Mouse (Mus musculus) myocyte (in vitro differentiated cells): ENCODE data around the gene Adad1. TPM values are rescaled to one million over a fixed set of nuclear protein-coding genes. Genes with fewer than 3 reads are reported as not detected.

Experiments
- H3K27me3 ChIP-seq: one replicate; pipeline ENCODE4 v1.6.1; 2011; ENCODE audit not compliant: control insufficient read depth, insufficient read depth, insufficient read length
- H3K36me3 ChIP-seq: one replicate; pipeline ENCODE4 v1.6.1; 2011; ENCODE audit not compliant: control insufficient read depth, insufficient read depth
- H3K4me2 ChIP-seq: one replicate; pipeline ENCODE4 v1.6.1; 2011; ENCODE audit warnings: low read depth, control low read depth
- H3K4me3 ChIP-seq: one replicate; pipeline ENCODE4 v1.5.1; 2011; ENCODE audit warnings: mild to moderate bottlenecking, control low read depth, moderate library complexity
- H3K79me2 ChIP-seq: one replicate; pipeline ENCODE4 v1.6.1; 2011; ENCODE audit not compliant: control insufficient read depth, insufficient read depth
- H3ac ChIP-seq: one replicate; pipeline ENCODE4 v1.6.1; 2011; ENCODE audit not compliant: control insufficient read depth, insufficient read length
- CEBPB ChIP-seq: IDR thresholded peaks from 2 replicates; pipeline ENCODE4 v1.6.1; 2011; ENCODE audit warnings: mild to moderate bottlenecking, moderate library complexity; ENCODE audit not compliant: poor library complexity, insufficient read depth, severe bottlenecking
- E2F4 ChIP-seq: IDR thresholded peaks from one replicate; pipeline ENCODE4 v1.6.1; 2011; ENCODE audit warnings: mild to moderate bottlenecking, control low read depth, moderate library complexity; ENCODE audit not compliant: insufficient read depth
- MAX ChIP-seq: IDR thresholded peaks from one replicate; pipeline ENCODE4 v1.6.1; 2011; ENCODE audit warnings: low read depth, mild to moderate bottlenecking, control low read depth
- MYOD1 ChIP-seq, 3 experiments: IDR thresholded peaks; one replicate each; pipeline ENCODE4 v1.6.1; 2011; ENCODE audit warnings: control low read depth in 2 of 3, low read depth in 2 of 3, mild to moderate bottlenecking in 2 of 3, moderate library complexity in 1 of 3; ENCODE audit not compliant: insufficient read length in 2 of 3, control insufficient read depth in 1 of 3
- MYOG ChIP-seq, 3 experiments: IDR thresholded peaks; one replicate each; pipeline ENCODE4 v1.6.1; 2011; ENCODE audit warnings: control low read depth in 2 of 3, low read depth in 2 of 3, mild to moderate bottlenecking in 2 of 3; ENCODE audit not compliant: insufficient read length in 2 of 3, control insufficient read depth in 1 of 3, insufficient read depth in 1 of 3
- POLR2A ChIP-seq: IDR thresholded peaks from one replicate; pipeline ENCODE4 v1.6.1; 2011; ENCODE audit warnings: low read depth, mild to moderate bottlenecking, control low read depth, moderate library complexity; ENCODE audit not compliant: insufficient read length
- POLR2AphosphoS2 ChIP-seq: IDR thresholded peaks from one replicate; pipeline ENCODE4 v1.6.1; 2011; ENCODE audit warnings: low read depth, control low read depth; ENCODE audit not compliant: insufficient read length
- REST ChIP-seq: IDR thresholded peaks from one replicate; pipeline ENCODE4 v1.6.1; 2011; ENCODE audit warnings: mild to moderate bottlenecking, control low read depth, moderate library complexity; ENCODE audit not compliant: insufficient read depth, insufficient read length
- SRF ChIP-seq: IDR thresholded peaks from one replicate; pipeline ENCODE4 v1.6.1; 2011; ENCODE audit warnings: low read depth; ENCODE audit not compliant: control insufficient read depth, insufficient read length
- TCF12 ChIP-seq: IDR thresholded peaks from one replicate; pipeline ENCODE4 v1.6.1; 2011; ENCODE audit warnings: mild to moderate bottlenecking, control low read depth; ENCODE audit not compliant: poor library complexity, insufficient read depth, severe bottlenecking
- TCF3 ChIP-seq: IDR thresholded peaks from one replicate; pipeline ENCODE4 v1.6.1; 2011; ENCODE audit warnings: low read depth, control low read depth; ENCODE audit not compliant: insufficient read length
- USF1 ChIP-seq: IDR thresholded peaks from one replicate; pipeline ENCODE4 v1.6.1; 2011; ENCODE audit warnings: low read depth, mild to moderate bottlenecking, control low read depth, moderate library complexity
- polyA plus RNA-seq: library from polyadenylated mRNA; unstranded; fragments of >200 nt; fragmentation: generic; extraction: Trizol; gene quantifications from one replicate; pipeline ENCODE4 v1.2.1, GENCODE M21; 2012; ENCODE audit warnings: missing spikeins

Gene Adad1
- polyA plus RNA-seq = not detected

DNA sequence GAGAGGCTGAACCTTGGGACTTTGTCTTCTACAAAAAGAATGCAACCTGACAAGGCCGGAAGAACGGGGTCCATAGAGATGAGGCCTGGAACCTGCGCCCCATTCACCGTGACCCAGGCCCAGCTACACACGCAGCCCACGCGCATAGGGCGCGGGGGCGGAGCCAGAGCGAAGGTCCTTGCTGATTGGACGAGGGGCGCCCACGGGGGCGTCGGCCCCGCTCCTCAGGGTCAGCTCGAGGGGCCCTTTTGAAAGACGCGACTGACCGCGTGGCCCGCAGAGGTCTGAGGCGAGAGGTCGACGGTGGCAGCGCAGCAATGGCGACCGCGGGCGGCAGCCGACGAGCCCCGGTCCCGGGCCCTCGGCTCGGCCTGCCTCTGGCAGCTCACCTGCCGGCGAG, at the start of gene Adad1:
Gene Adad1 (plus strand): TSS at position 122 of the 400 bp plus-strand sequence.
- H3ac ChIP-seq = no peak within 1 kb of the TSS
- no peaks in the 10 kb centered on the region for H3K36me3 ChIP-seq
- no peak for TF ChIP-seq POLR2A
- no peak for TF ChIP-seq POLR2AphosphoS2
- TF ChIP-seq USF1 = no peak
- no peak for TF ChIP-seq TCF12
- TF ChIP-seq E2F4 = no peak
- no peak for TF ChIP-seq MYOG (IDR thresholded peaks at IDR 0.05; ENCODE audit: control insufficient read depth in 1 of 3, insufficient read depth in 1 of 3, insufficient read length in 2 of 3, low read depth in 2 of 3)
- TF ChIP-seq TCF3 = no peak
- no peak for TF ChIP-seq SRF
- H3K79me2 ChIP-seq = no peaks in the 10 kb centered on the region
- no peak within 1 kb of the TSS for H3K4me3 ChIP-seq
- no peak within 1 kb of the TSS for H3K4me2 ChIP-seq
- H3K27me3 ChIP-seq = no peaks in the 10 kb centered on the region

DNA sequence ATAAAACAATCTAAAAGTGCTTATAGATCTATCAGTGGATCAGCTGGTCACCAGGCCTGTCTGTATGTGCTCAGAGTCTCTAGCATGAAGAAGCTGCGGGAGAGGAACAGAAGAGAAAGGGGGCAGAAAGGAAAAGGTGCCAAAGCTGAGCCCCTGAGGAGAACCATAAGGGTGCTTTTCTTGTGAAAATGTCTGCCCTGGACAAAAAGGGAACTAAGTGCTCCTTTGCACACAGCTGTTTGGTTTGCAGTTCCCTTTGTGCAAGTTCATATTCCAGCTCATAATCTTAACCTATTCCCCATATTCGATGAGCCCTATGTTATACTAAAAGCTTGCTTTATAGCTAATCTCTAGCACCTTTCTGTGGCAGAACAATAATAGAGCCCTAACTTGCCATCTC, 25.3 kb upstream of the Adad1 start:
- H3K4me2 ChIP-seq = no peak overlapping the region
- no peak overlapping the region for H3K4me3 ChIP-seq
- peaks cover 54% of the 10 kb centered on the region for H3K36me3 ChIP-seq
- no peaks in the 10 kb centered on the region for H3K27me3 ChIP-seq
- H3K79me2 ChIP-seq = no peaks in the 10 kb centered on the region
- no peak for TF ChIP-seq POLR2AphosphoS2
- TF ChIP-seq SRF = no peak
- TF ChIP-seq MYOG (IDR thresholded peaks at IDR 0.05; ENCODE audit: control insufficient read depth in 1 of 3, insufficient read depth in 1 of 3, insufficient read length in 2 of 3, low read depth in 2 of 3) = no peak
- no peak for TF ChIP-seq CEBPB
- no peak overlapping the region for H3ac ChIP-seq

DNA sequence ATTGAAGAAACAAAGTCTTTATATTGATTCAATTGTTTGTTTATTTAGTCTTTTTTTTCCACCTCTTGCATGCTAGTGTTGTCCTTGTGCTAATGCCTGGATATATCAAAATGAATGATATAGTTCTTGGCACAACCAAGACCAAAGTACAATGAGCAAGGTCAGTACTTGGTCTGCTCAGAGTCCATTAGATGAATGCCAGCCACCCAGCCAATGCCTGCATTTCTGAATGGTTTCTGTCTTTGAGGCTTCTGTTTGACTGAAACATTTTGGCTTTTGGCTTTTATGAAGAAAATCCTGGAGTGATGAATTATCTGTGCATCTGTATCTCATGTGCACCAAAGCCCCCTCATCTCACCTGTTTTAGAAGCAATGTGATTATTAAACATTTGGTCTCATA, 23.5 kb upstream of the Adad1 start:
- no peak for TF ChIP-seq MYOG (IDR thresholded peaks at IDR 0.05; ENCODE audit: control insufficient read depth in 1 of 3, insufficient read depth in 1 of 3, insufficient read length in 2 of 3, low read depth in 2 of 3)
- no peak for TF ChIP-seq USF1
- no peak for TF ChIP-seq CEBPB
- no peak for TF ChIP-seq TCF12
- no peak for TF ChIP-seq E2F4
- no peak for TF ChIP-seq TCF3
- TF ChIP-seq REST = no peak
- TF ChIP-seq MYOD1 (IDR thresholded peaks at IDR 0.05; ENCODE audit: control insufficient read depth in 1 of 3, insufficient read length in 2 of 3, low read depth in 2 of 3) = no peak
- TF ChIP-seq MAX = no peak
- TF ChIP-seq POLR2A = no peak
- Histone ChIP-seq H3K79me2 (no peaks in the 10 kb centered on the region), H3K36me3 (peaks cover 45% of the 10 kb centered on the region), H3K27me3 (no peaks in the 10 kb centered on the region), H3K4me2 (no peak overlapping the region), H3K4me3 (no peak overlapping the region), H3ac (no peak overlapping the region)

DNA sequence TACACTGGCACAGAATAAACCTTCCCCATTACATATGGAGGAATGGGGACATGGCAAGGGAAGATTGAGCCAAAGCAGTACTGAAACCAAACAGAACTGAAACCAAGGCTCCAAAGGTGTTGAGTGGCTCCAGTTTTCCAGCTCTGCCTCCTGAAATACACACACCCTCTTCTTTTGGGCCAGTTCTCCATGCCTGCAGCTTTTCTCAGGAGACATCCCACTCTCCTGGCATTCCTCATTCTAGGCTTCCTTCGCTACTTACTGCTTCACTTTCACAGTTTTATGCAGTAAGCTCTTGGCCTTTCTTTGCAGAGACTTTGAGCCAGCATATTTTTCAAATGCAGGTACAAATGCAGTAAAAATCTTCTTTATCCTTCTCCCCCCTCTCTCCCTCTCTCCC, 11.8 kb upstream of the Adad1 start:
- no peak overlapping the region for H3ac ChIP-seq
- H3K36me3 ChIP-seq = peaks cover 19% of the 10 kb centered on the region
- no peak overlapping the region for H3K4me3 ChIP-seq
- no peaks in the 10 kb centered on the region for H3K27me3 ChIP-seq
- H3K79me2 ChIP-seq = no peaks in the 10 kb centered on the region
- TF ChIP-seq MYOD1 (IDR thresholded peaks at IDR 0.05; ENCODE audit: control insufficient read depth in 1 of 3, insufficient read length in 2 of 3, low read depth in 2 of 3) = no peak
- TF ChIP-seq POLR2AphosphoS2 = no peak
- TF ChIP-seq E2F4 = no peak
- no peak for TF ChIP-seq USF1
- no peak for TF ChIP-seq MYOG (IDR thresholded peaks at IDR 0.05; ENCODE audit: control insufficient read depth in 1 of 3, insufficient read depth in 1 of 3, insufficient read length in 2 of 3, low read depth in 2 of 3)
- TF ChIP-seq CEBPB = no peak
- no peak for TF ChIP-seq MAX
- TF ChIP-seq POLR2A = no peak
- TF ChIP-seq SRF = no peak
- no peak for TF ChIP-seq TCF3
- no peak for TF ChIP-seq TCF12
- TF ChIP-seq REST = no peak
- H3K4me2 ChIP-seq = no peak overlapping the region

DNA sequence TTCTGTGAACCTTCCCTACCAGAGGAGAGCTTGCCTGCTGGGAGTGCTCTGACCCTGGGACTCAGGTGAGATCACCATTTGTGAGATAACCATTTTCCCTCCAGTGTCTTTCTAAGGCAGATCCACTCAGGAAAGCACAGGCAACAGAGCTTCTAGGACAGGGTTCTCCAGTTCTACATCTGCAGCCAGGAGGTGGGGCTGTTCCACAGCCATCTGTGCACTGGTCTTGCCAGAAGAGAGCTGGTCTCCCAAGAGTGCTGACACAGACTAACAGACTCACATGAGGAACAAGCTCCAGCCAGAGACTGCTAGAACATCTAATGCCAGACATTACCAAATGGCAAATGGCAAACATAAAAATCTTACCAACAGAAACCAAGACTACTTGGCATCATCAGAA, 9.9 kb downstream of the Adad1 start:
- no peaks in the 10 kb centered on the region for H3K79me2 ChIP-seq
- no peaks in the 10 kb centered on the region for H3K36me3 ChIP-seq
- H3K27me3 ChIP-seq = no peaks in the 10 kb centered on the region
- H3ac ChIP-seq = no peak overlapping the region
- no peak overlapping the region for H3K4me2 ChIP-seq
- TF ChIP-seq E2F4 (no peak), POLR2A (no peak), POLR2AphosphoS2 (no peak), TCF12 (no peak), TCF3 (no peak)
- no peak overlapping the region for H3K4me3 ChIP-seq
